Comparison of ENCODE assay signal across 8 mouse cellular contexts in genomic region chr7:43465344-43466098, GRCm38 (mm10). TPM values are rescaled to one million over a fixed set of nuclear protein-coding genes. Genes with fewer than 3 reads are reported as not detected.
DNase-seq lines count a peak whose midpoint lies in the region; ATAC-seq lines count a peak whose summit lies in the region.

No protein-coding gene starts in this region.

- peak overlapping the region; percentile 44 for H3K4me3 ChIP-seq in hindbrain, embryonic 12.5 days

- peak overlapping the region; percentile 86 for H3K4me2 ChIP-seq in hindbrain, embryonic 12.5 days (replicated peaks)

- H3K27ac ChIP-seq in hindbrain, embryonic 12.5 days: no peak overlapping the region

- no peaks in the 10 kb centered on the region for H3K36me3 ChIP-seq in hindbrain, embryonic 12.5 days

- H3K9ac ChIP-seq in hindbrain, embryonic 12.5 days: peak overlapping the region; percentile 44

- peak; percentile 81 for DNase-seq in WW6 (ENCODE audit: low read depth, low spot score)
- DNase-seq in cerebellum, postnatal 25 days: peak; percentile 59 to 78
- DNase-seq in frontal cortex, postnatal 14 days (ENCODE audit: low spot score in 2 of 2): peak; percentile 77 to 85
- DNase-seq in layer of hippocampus, postnatal 36 days: peak; percentile 73 to 79
- peak; percentile 97 for DNase-seq in lung, postnatal 36 days
- peak; percentile 92 for DNase-seq in retina, embryonic 14.5 days (ENCODE audit: low spot score)
- DNase-seq in thymus, postnatal 36 days: peak; percentile 77 to 81

- ATAC-seq in hindbrain, embryonic 12.5 days (ENCODE audit: low FRiP score): peak; percentile 83

- WGBS in hindbrain, embryonic 12.5 days: under 1% methylated on average over 33 of the region's 33 CpGs

- H3K9me3 ChIP-seq in hindbrain, embryonic 12.5 days (replicated peaks): no peaks in the 10 kb centered on the region

- H3K4me1 ChIP-seq in hindbrain, embryonic 12.5 days: peaks cover 8% of the 10 kb centered on the region

- peaks cover 33% of the 10 kb centered on the region for H3K27me3 ChIP-seq in hindbrain, embryonic 12.5 days

RNA-seq across cellular contexts. Expression of gene Vsig10l, which starts 2.6 kb away (rescaled TPM):
- polyA plus RNA-seq in hindbrain, embryonic 12.5 days (2016; fragmentation: Nextera tagmentation; extraction: Ambion mirVana): 6.5 and 6.7 TPM in 2 replicates
- total RNA-seq in layer of hippocampus, postnatal 36 days (2021): 1 to 10 TPM; 2.3 to 3.0 TPM

RNA-seq across cellular contexts. Expression of gene Gm45233, which starts 21.6 kb away (rescaled TPM):
- 0.50 TPM in 1 of 2 replicates, not detected in the other for polyA plus RNA-seq in hindbrain, embryonic 12.5 days (2016; fragmentation: Nextera tagmentation; extraction: Ambion mirVana)
- total RNA-seq in layer of hippocampus, postnatal 36 days (2021): under 1 TPM; 0.80 to 0.86 TPM

RNA-seq across cellular contexts. Expression of gene Etfb, which starts 21.6 kb away (rescaled TPM):
- polyA plus RNA-seq in hindbrain, embryonic 12.5 days (2016; fragmentation: Nextera tagmentation; extraction: Ambion mirVana): 169 and 170 TPM in 2 replicates
- total RNA-seq in layer of hippocampus, postnatal 36 days (2021): 10 to 100 TPM; 68.4 to 74.4 TPM

RNA-seq across cellular contexts. Expression of gene Iglon5, which starts 24.4 kb away (rescaled TPM):
- polyA plus RNA-seq in hindbrain, embryonic 12.5 days (2016; fragmentation: Nextera tagmentation; extraction: Ambion mirVana): 3.4 and 4.2 TPM in 2 replicates
- 10 to 100 TPM; 22.7 to 23.6 TPM for total RNA-seq in layer of hippocampus, postnatal 36 days (2021)

RNA-seq across cellular contexts. Expression of gene Cldnd2, which starts 24.9 kb away (rescaled TPM):
- polyA plus RNA-seq in hindbrain, embryonic 12.5 days (2016; fragmentation: Nextera tagmentation; extraction: Ambion mirVana): not detected in 2 replicates
- not detected for total RNA-seq in layer of hippocampus, postnatal 36 days (2021)
